Mouse (Mus musculus) embryonic fibroblast, embryonic 13.5 days (primary cell): ENCODE results near the gene Igfbp2.

Source experiments
- CTCF ChIP-seq: IDR thresholded peaks from 2 replicates; pipeline ENCODE4 v1.5.1; 2011; ENCODE audit warnings: mild to moderate bottlenecking, control low read depth, low read length, moderate library complexity, borderline replicate concordance; ENCODE audit not compliant: insufficient read depth
- POLR2A ChIP-seq: IDR thresholded peaks from 2 replicates; pipeline ENCODE4 v1.6.1; 2011; ENCODE audit warnings: low read depth, mild to moderate bottlenecking, control low read depth, low read length, moderate library complexity

DNA sequence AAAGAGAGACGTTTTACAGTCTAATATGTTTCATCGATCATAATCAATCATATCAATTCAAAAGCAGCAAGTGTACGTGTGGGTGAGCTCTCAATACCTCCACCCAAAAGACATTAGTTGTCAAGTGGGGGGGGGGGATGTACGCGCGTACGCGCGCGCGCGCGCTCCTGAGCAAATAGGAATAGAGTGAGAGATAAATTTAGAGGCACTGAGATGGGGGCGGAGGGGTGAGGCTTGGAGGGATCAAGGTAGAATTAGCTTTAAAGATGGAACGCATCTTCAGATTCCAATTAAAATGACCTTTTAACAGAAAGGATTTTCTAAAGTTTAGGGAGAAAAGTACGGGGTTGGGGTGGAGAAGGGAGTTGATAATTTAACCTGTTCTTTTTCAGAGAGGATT lies 48.8 kb downstream of the Igfbp2 start:
- TF ChIP-seq POLR2A (no peak), CTCF (no peak)
